Mouse (Mus musculus) layer of hippocampus, adult 18-20 months (tissue): ENCODE data around the gene Ccdc149. TPM values are rescaled to one million over a fixed set of nuclear protein-coding genes. Genes with fewer than 3 reads are reported as not detected.

ENCODE experiments used
- DNase-seq, 2 experiments: peaks; one replicate each; pipeline ENCODE4 v3.0.0; 2022; ENCODE audit warnings: low spot score in 2 of 2
- total RNA-seq, 2 experiments: library from RNA; stranded (reverse); gene quantifications; 2 replicates each; pipeline ENCODE4 v1.2.3; 2021

Ccdc149 gene
- total RNA-seq, 2 experiments from 2014 or later: 76.7 to 82.8 TPM

- no peak for DNase-seq
Observed at GRCm38 (mm10) chr5:52332120-52332519, 139.2 kb downstream of the Ccdc149 start.

Other genes with a start within 250 kb of the Ccdc149 start
- 1 to 10 TPM; 4.7 to 5.9 TPM for gene Sod3, start 107.7 kb downstream of the Ccdc149 start, total RNA-seq
- 10 to 100 TPM; 20.8 to 24.3 TPM for gene Lgi2, start 94.9 kb upstream of the Ccdc149 start, total RNA-seq
- 1 to 10 TPM; 8.6 to 8.9 TPM for gene Sepsecs, start 198.2 kb upstream of the Ccdc149 start, total RNA-seq